Mouse (Mus musculus) cerebral cortex, adult 2 months (tissue): ENCODE measurements around the gene Afap1l2.

Experiments
- WGBS: fragments of 180-500 bp; shearing (Covaris S2); methylation state at CpG from one replicate; pipeline ENCODE4 v1.1.7; 2018; 5-methylcytosine and 5-hydroxymethylcytosine counted together

Gene Afap1l2

DNA sequence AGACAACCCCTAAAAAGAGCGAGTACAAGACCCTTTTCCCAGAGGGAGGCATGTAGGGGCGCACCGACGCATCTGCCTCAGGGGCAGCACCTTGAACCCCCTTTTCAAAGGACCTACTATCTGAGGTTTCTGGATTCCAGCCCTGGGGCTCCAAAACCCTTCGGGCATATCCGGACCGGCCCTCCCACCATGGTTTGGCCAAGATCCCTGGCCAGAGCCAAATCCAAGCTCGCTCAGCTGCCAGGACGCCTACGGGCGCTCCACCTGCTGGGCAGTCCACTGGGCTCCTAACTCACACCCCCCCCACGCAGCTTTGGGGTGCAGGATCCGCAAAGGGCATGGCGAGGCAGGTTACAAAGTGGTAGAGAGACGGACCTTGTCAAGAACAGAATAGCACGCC lies 737 bp downstream of the Afap1l2 start:
- 23% methylated on average over 16 of the region's 16 CpGs for WGBS

GRCm38 (mm10) chr19:57006841-57007240 lies 1.2 kb downstream of the Afap1l2 start:
- 43% methylated on average over 13 of the region's 13 CpGs for WGBS

- WGBS = 83% methylated on average over 4 of the region's 4 CpGs
Measured at GRCm38 (mm10) chr19:57005062-57005461, 3.0 kb downstream of the Afap1l2 start.

GRCm38 (mm10) chr19:57003460-57003810 lies 4.6 kb downstream of the Afap1l2 start:
- 40% methylated on average over 7 of the region's 7 CpGs for WGBS

- 65% methylated on average over 12 of the region's 12 CpGs for WGBS
Measured at GRCm38 (mm10) chr19:57002741-57003459, 5.1 kb downstream of the Afap1l2 start.

DNA sequence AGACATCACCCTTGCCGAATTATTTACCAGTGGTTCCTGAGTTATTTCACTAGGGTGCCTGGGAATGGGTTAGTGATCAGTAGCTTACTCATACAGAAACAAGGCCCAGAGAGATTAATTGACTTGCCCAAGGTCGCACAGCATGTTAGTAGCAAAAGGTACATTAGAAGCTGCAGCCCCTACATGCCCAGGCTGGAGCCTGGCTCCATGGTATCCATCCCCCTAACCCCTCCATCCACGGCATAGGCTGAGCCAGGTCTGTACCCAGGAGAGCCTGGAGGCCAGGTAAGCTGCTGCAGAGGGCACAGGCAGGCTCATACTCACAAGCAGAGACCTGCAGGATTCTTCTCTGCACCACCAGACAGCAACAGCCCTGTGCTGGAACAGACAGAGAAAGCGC lies 6.1 kb downstream of the Afap1l2 start:
- WGBS = 93% methylated on average over 4 of the region's 4 CpGs

DNA sequence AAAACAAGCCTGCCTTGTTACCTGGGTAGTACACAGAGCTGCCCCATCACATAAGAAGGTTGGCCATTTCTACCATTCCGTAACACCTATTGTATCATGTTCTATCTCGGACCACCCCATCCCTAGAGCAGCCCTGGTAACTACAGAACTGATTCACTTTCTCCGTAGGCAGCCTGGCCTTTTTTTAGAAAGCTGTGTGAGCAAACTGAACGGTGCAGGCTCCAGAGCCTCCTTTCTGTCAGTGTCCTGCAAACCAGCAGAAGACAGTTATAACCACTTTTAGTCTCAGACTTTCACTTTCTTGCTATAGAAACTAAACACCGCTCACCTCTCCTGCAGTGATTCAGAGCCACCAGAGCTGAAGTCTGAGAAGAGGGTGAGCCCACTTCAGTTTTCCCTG lies 7.4 kb downstream of the Afap1l2 start:
- WGBS = 49% methylated on average over 5 of the region's 5 CpGs

DNA sequence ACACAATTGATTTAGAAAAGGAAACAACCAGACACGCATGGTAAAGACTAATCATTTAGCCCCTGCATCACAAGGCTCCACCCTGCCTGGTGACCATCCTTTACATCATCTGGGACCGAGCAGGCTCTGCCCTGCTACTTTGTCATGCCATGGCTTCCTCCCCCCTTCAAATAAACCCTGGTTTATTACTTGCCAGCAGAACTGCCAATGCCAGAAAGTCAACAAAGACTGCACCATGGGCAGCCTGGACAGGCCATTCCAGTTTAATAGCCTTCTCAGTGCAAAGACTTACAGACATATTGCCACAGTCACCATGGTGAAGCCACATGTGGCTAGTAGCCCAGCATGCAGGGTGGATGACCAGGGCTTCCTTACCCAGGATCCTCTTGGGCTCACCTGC lies 8.2 kb downstream of the Afap1l2 start:
- 68% methylated on average over 2 of the region's 2 CpGs for WGBS

DNA sequence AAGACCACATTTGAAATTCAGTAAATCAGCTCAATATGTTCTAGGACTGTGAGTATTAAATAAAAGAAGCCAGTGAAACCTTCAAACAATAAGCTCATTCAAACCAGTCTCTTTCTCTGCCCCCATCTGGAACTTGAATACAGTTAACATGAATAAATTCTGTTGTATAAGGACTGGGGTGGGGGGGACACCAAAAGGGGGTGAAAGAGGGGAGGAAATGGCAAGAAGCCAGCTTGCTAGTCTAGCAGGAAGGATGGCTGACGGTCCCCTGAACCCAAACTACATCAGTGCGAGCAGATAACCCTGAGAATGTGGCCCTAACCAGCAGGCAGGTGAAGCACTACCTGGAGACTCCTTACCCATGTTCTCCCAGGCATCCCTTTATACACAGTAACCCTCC lies 9.1 kb downstream of the Afap1l2 start:
- WGBS = 78% methylated on average over 2 of the region's 2 CpGs

- 78% methylated on average over 4 of the region's 4 CpGs for WGBS
Measured at GRCm38 (mm10) chr19:56998331-56998730, 9.7 kb downstream of the Afap1l2 start.

DNA sequence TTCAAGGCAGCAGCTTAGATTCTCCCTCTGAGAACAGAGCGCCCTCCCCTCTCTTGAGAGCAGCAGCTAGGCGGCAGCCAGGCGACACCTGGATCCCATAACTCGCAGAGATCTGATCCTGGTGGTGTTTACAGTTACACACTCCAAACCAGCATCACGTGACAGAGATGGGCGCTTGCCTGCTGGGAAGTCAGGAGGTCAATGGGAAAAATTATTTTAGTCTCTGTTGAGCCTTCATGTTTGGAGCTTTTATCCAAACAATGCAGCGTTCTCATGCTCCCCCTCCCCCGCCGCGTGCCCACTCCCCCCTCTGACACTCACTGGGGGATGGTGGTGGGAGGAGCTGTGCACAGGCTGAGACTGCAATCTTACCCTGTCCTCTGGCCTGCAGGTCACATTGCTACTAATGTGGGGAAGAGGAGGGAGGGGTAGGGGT lies 10.8 kb downstream of the Afap1l2 start:
- WGBS = 22% methylated on average over 10 of the region's 10 CpGs

- WGBS = 85% methylated on average over 4 of the region's 4 CpGs
Measured at GRCm38 (mm10) chr19:56995441-56995840, 12.6 kb downstream of the Afap1l2 start.

GRCm38 (mm10) chr19:56994653-56995052 lies 13.4 kb downstream of the Afap1l2 start:
- 90% methylated on average over 4 of the region's 4 CpGs for WGBS

GRCm38 (mm10) chr19:56993763-56994162 lies 14.3 kb downstream of the Afap1l2 start:
- 84% methylated on average over 4 of the region's 4 CpGs for WGBS

GRCm38 (mm10) chr19:56992978-56993545 lies 15.0 kb downstream of the Afap1l2 start:
- WGBS = 82% methylated on average over 8 of the region's 8 CpGs

- WGBS = 40% methylated on average over 14 of the region's 14 CpGs
Measured at GRCm38 (mm10) chr19:56990367-56991111, 17.5 kb downstream of the Afap1l2 start.

DNA sequence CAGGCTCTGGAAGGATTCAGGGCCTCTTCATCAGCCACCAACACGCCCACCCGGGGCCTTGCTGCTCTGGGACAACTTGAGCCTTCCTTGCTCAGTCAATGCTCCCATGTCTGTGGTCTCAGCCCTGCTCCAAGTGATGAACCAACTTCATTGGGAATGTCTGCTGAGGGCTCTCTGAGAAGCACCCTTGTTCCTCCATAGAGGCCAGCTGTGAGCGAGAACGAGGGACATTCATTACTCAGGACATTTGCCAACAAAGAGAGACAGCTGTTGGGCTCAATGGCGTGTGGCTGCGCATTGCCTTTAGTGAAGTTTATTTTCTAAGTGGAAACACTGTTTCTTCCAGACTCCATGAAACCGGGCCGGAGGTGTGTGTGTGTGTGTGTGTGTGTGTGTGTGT lies 18.9 kb downstream of the Afap1l2 start:
- WGBS = 76% methylated on average over 8 of the region's 8 CpGs

DNA sequence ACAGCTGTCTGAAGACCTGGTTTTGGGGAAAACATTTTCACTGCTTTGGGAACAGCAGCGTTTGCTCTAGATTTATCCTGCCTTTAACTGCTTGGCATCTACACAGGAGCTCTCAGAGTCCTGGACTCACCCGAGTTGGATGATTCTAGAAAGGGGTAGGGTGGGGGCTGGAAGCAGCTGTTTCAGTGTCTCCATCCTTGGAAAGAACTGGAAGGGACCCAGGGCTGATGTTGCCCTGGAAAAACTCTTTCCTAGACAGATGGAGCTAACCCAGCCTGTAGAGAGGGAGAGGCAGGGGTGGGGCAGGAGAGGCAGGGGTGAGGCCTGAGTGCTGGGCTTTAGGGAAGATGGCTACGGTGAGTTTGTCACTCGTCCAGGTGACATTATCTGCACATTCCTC lies 23.8 kb downstream of the Afap1l2 start:
- 46% methylated on average over 4 of the region's 4 CpGs for WGBS

DNA sequence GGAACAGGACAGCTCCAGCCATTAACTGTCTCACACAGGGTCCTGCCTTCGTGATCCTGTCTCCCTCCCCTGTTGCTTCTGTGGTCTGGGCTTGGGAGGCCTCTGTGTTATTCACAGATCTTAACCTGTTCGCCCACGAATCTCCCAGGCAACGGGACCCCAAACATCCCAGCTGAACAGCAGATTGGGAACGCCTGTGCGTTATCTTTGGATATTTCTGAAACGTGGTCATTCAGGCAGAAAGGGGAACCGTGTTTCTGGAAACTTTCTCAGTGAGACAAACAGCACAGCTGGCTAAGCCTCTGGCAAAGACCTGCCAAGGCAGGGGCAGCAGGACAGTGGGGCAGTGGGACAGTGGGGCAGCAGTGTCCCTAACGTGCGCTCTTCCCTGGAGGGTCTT lies 24.3 kb downstream of the Afap1l2 start:
- 60% methylated on average over 10 of the region's 10 CpGs for WGBS

DNA sequence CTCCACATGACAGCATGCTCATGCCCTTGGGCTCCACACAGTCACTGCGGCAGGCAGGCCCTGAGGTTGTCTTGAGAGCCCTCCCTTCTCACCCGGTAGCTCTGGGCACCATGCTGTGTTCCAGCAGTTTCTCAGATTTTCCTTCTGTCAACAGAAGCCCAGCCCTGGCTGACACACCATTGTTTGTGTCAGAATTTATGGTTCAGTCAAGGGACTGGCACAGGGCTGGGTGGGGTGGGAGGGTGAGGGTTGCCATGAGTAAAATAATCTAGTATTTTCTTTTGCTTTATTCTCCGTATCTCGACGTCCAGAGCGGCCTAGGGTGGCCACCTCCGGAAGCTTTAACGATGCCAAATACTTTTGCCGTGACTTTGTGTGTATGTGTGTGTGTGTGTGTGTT lies 26.3 kb downstream of the Afap1l2 start:
- WGBS = 75% methylated on average over 9 of the region's 9 CpGs

DNA sequence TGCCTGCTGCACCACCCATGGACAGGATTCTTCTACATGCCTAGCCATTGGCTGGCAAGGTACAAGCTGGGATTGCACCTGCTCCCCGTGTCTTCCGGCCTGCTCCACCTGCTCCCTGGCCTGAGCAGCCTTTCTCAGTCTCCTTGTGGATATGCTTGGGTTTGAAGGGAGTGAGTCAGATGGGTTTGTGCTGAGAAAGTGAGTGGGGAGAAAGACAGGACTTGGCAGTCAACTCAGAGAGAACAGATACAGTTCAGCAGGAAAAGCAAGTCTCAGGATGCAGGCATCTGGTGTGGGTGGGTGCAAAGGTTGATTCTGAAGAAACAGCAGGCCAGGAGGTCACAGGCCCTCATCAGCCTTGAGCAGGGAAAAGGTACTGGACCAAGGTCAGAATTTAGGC lies 27.2 kb downstream of the Afap1l2 start:
- WGBS = 53% methylated on average over 2 of the region's 2 CpGs

DNA sequence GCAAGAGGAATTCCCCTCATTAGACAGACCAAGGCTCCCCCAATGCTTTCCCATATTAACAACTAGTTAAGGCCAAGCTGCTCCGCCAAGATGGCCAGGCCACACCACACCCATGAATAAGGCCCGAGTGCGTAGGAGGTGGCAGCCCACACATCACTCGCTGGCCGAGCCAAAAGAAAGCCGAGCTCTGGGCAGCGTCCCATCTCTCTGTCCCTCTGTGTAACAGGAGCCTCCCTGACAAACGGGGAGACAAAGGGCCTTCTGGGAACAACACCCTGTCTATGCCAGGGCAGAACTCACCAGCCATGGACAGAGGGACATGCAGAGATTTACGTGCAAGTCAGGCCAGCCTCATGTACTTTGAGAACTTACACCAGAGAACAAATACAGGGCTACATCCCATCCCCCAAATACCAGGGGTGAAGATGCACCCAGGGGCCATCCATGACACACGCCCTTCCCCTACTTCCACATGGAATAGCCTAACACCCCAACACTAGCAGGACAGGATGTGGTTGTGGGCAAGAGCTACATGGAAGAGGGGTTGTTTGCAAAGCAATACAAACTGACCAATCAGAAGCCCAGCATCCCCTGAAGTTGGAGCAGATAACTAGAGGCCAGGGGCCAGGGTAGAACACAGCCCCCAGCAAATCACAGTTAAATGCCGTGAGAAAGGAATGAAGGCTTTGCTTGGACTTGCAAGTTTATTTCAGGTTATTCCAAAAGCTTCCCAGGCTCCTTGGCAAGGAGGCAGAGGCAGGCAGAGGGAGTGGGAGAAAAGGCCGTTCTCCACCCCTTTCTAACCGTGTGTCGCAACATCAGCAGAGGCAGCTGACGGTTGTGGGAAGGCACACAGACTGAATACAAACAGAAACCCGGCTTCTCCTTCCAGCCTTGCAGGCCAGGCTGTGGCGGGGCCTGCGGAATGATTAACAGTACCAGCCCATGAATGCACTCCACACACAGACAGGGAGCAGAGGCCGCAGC lies 30.8 kb downstream of the Afap1l2 start:
- 34% methylated on average over 19 of the region's 19 CpGs for WGBS
